Mouse (Mus musculus): ENCODE measurements around the gene Taf5l. TPM values are rescaled to one million over a fixed set of nuclear protein-coding genes. Genes with fewer than 3 reads are reported as not detected.

The Taf5l gene
- total and polyA plus RNA-seq, 3 experiments = 86.3 to 88.4 TPM; not detected in 1

DNA sequence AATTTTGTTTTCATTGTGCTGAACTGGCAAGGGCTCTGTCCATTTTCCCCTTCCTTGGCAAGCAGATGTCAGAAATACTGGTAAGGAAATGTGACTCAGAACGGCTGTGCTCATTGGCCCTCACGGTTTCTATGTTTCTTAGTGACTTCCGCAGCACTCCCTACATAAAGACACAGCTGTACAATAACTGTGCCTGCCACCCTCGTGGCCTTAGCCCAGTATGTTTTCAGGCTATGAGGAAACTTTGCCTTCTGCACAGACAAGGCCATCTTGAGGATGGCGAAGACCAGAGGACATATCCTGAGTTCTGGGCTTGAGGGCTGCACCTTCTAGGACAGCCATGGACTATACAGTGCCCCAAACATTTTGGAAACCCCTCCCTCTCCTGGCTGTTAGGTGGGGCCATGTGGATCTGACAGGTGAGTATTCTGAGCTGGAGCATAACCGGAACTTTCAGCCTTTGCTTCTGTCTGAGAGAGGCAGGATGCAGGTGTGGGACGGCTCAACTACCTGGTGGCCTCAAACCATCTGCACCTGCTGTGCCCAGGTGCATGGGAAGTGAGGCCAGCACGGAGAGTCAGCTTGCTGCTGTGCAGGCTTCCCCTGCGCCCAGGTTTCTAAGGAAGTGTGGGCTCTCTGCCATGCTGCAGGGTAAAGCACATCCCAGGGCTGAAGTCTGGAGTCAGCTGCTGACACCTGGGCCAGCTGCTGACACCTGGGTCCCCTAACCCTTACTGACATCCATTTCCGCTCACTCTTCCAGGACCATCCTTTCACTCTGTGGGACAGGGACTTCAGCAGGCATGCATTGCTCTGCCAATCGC lies 35.8 kb upstream of the Taf5l start:
- TF ChIP-seq ZMIZ1 (IDR thresholded peaks at IDR 0.05; ENCODE audit: low read depth, low read length) (no peak), TBP (IDR thresholded peaks at IDR 0.05; ENCODE audit: low read depth, low read length) (no peak), RAD21 (IDR thresholded peaks at IDR 0.05; ENCODE audit: low read depth, low read length) (no peak), SMC3 (IDR thresholded peaks at IDR 0.05; ENCODE audit: low read depth, low read length) (no peak), MXI1 (IDR thresholded peaks at IDR 0.05; ENCODE audit: low read depth, low read length) (no peak), MYB (IDR thresholded peaks at IDR 0.05; ENCODE audit: low read depth, low read length) (no peak), MAX (IDR thresholded peaks at IDR 0.05; ENCODE audit: low read length) (no peak), ELF1 (IDR thresholded peaks at IDR 0.05; ENCODE audit: low read depth, low read length) (no peak)
- H3K4me3 ChIP-seq (ENCODE audit: control insufficient read depth in 1 of 2, insufficient read depth in 1 of 2, low read depth in 2 of 2, low read length in 2 of 2) = no peak overlapping the region

DNA sequence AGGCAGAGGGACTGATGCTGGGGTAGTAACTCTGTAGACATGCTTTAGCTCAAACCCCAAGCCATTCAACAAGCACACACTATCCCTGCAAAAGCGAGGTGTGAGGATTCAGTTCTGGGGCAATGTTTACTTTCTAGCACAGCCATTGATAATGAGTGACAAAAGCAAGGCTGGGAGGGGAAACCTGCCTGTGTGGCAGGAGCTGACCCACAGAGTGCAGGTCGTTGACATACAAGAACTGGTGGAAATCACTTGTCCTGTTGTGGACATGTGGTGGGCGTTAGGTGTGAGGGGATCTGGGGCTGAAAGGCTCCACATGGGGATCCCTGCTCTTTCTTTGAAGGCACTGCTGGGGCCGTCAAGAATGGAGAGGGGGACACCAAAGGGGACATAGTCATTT lies 31.4 kb upstream of the Taf5l start:
- DNase-seq (ENCODE audit: low read depth, low spot score) = no peak
- Histone ChIP-seq H3K4me1 (ENCODE audit: control insufficient read depth in 1 of 2, insufficient read depth in 2 of 2, low read length in 2 of 2) (no peaks in the 10 kb centered on the region), H3K27me3 (ENCODE audit: control insufficient read depth in 1 of 2, insufficient read depth in 2 of 2, low read length in 2 of 2) (no peaks in the 10 kb centered on the region), H3K9me3 (replicated peaks; ENCODE audit: insufficient read depth, low read length) (no peaks in the 10 kb centered on the region), H3K27ac (ENCODE audit: control insufficient read depth, low read depth, low read length) (no peak overlapping the region), H3K9ac (ENCODE audit: control insufficient read depth, low read depth, low read length, poor library complexity, severe bottlenecking) (no peak overlapping the region), H3K4me3 (ENCODE audit: control insufficient read depth in 1 of 2, insufficient read depth in 1 of 2, low read depth in 2 of 2, low read length in 2 of 2) (no peak overlapping the region), H3K79me2 (ENCODE audit: control insufficient read depth, insufficient read depth, low read length, poor library complexity) (no peaks in the 10 kb centered on the region), H3K36me3 (ENCODE audit: control insufficient read depth in 1 of 2, insufficient read depth in 2 of 2, low read length in 2 of 2) (peaks cover 0 to 4% of the 10 kb centered on the region in 2 experiments; a peak in 1 of 4 replicates)
- TF ChIP-seq MYC (IDR thresholded peaks at IDR 0.05; ENCODE audit: low read depth, low read length) = no peak

More for the DNA sequence above, 35.8 kb upstream of the Taf5l start:
- Histone ChIP-seq H3K9ac (ENCODE audit: control insufficient read depth, low read depth, low read length, poor library complexity, severe bottlenecking) (no peak overlapping the region), H3K9me3 (replicated peaks; ENCODE audit: insufficient read depth, low read length) (no peaks in the 10 kb centered on the region), H3K27me3 (ENCODE audit: control insufficient read depth in 1 of 2, insufficient read depth in 2 of 2, low read length in 2 of 2) (no peaks in the 10 kb centered on the region), H3K79me2 (ENCODE audit: control insufficient read depth, insufficient read depth, low read length, poor library complexity) (no peaks in the 10 kb centered on the region), H3K36me3 (ENCODE audit: control insufficient read depth in 1 of 2, insufficient read depth in 2 of 2, low read length in 2 of 2) (no peaks in the 10 kb centered on the region), H3K27ac (ENCODE audit: control insufficient read depth, low read depth, low read length) (no peak overlapping the region), H3K4me1 (ENCODE audit: control insufficient read depth in 1 of 2, insufficient read depth in 2 of 2, low read length in 2 of 2) (no peaks in the 10 kb centered on the region)
- no peak for DNase-seq (ENCODE audit: low read depth, low spot score)

GRCm38 (mm10) chr8:124052110-124052509 lies 30.9 kb upstream of the Taf5l start:
- Histone ChIP-seq H3K27me3 (ENCODE audit: control insufficient read depth in 1 of 2, insufficient read depth in 2 of 2, low read length in 2 of 2) (no peaks in the 10 kb centered on the region), H3K27ac (ENCODE audit: control insufficient read depth, low read depth, low read length) (no peak overlapping the region), H3K4me1 (ENCODE audit: control insufficient read depth in 1 of 2, insufficient read depth in 2 of 2, low read length in 2 of 2) (no peaks in the 10 kb centered on the region), H3K36me3 (ENCODE audit: control insufficient read depth in 1 of 2, insufficient read depth in 2 of 2, low read length in 2 of 2) (peaks cover 0 to 4% of the 10 kb centered on the region in 2 experiments; a peak in 2 of 4 replicates), H3K9me3 (replicated peaks; ENCODE audit: insufficient read depth, low read length) (no peaks in the 10 kb centered on the region), H3K9ac (ENCODE audit: control insufficient read depth, low read depth, low read length, poor library complexity, severe bottlenecking) (no peak overlapping the region), H3K79me2 (ENCODE audit: control insufficient read depth, insufficient read depth, low read length, poor library complexity) (no peaks in the 10 kb centered on the region), H3K4me3 (ENCODE audit: control insufficient read depth in 1 of 2, insufficient read depth in 1 of 2, low read depth in 2 of 2, low read length in 2 of 2) (no peak overlapping the region)
- peak; percentile 57 for DNase-seq (ENCODE audit: low read depth, low spot score)
- TF ChIP-seq ZKSCAN1 (IDR thresholded peaks at IDR 0.05; ENCODE audit: low read depth, low read length) (no peak), MAX (IDR thresholded peaks at IDR 0.05; ENCODE audit: low read length) (no peak), TBP (IDR thresholded peaks at IDR 0.05; ENCODE audit: low read depth, low read length) (no peak), GABPA (IDR thresholded peaks at IDR 0.05; ENCODE audit: low read depth, low read length) (no peak), ETS1 (IDR thresholded peaks at IDR 0.05; ENCODE audit: low read depth, low read length) (no peak), EP300 (IDR thresholded peaks at IDR 0.05; ENCODE audit: low read depth in 1 of 2, low read length in 2 of 2) (no peak), MXI1 (IDR thresholded peaks at IDR 0.05; ENCODE audit: low read depth, low read length) (no peak), UBTF (IDR thresholded peaks at IDR 0.05; ENCODE audit: borderline replicate concordance, insufficient read depth, low read depth, low read length) (no peak), POLR2AphosphoS2 (IDR thresholded peaks at IDR 0.05; ENCODE audit: low read length) (no peak), TCF12 (IDR thresholded peaks at IDR 0.05; ENCODE audit: low read depth, low read length) (no peak), USF2 (IDR thresholded peaks at IDR 0.05; ENCODE audit: borderline replicate concordance in 1 of 2, insufficient read depth in 1 of 2, low read depth in 1 of 2, low read length in 2 of 2) (no peak), SMC3 (IDR thresholded peaks at IDR 0.05; ENCODE audit: low read depth, low read length) (peak; percentile 65), CTCF (IDR thresholded peaks at IDR 0.05 in 2 of 3, conservative IDR thresholded peaks at IDR 0.05 in 1 of 3; ENCODE audit: control insufficient read depth in 1 of 3, insufficient read depth in 1 of 3, low read depth in 2 of 3, low read length in 3 of 3, poor library complexity in 1 of 3, severe bottlenecking in 1 of 3) (peak; percentile 72 to 98 (median 75)), POLR2AphosphoS5 (IDR thresholded peaks at IDR 0.05; ENCODE audit: borderline replicate concordance, low read depth, low read length) (no peak), MEF2A (IDR thresholded peaks at IDR 0.05; ENCODE audit: extremely low read depth, insufficient replicate concordance, low read depth, low read length, poor library complexity, severe bottlenecking) (no peak), USF1 (IDR thresholded peaks at IDR 0.05; ENCODE audit: low read depth, low read length) (no peak), MYB (IDR thresholded peaks at IDR 0.05; ENCODE audit: low read depth, low read length) (no peak), BHLHE40 (IDR thresholded peaks at IDR 0.05; ENCODE audit: borderline replicate concordance, low read depth, low read length) (0 out of 2 replicates have a peak, but pooled peaks have one; percentile 20), ZNF384 (IDR thresholded peaks at IDR 0.05; ENCODE audit: low read depth, low read length) (no peak)
